Mouse (Mus musculus): ENCODE results near the gene Pom121.

Pom121 gene

DNA sequence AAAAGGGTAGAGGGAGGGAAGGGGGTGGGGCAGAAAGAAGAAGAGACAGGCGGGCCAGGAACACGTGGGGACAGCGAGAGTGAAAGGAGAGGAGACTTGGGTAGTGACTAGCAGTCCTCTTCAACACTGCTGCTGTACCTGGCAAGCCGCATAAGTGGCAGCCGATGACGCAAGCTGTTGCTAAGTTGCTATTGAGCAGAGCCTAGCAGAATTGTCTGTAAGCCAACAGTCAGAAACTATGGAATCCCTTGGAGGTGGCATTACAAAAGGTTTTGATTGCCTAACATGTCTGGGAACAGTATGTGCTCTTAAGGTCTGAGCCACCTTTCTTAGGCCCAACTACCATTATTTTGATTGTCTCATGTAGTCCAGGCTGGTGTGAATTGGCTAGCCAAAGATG is 26.0 kb downstream of the Pom121 start:
- DNase-seq: no peak

DNA sequence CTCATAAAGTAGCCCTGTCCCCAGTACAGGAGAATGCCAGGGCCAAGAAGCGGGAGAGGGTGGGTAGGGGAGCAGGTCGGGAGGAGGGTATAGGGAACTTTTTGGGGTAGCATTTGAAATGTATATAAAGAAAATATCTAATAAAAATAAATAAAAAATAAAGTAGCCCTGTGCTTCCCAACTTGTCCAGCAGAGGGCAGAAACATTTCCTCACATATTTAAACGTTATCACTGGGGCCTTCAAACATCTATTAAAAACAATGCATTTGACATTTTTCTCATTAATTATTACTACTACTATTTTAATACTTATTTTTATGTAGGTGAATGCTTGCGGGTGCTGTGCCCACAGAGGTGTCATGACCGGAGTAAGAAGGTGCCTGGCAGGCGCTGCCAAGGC is 26.5 kb downstream of the Pom121 start:
- DNase-seq: peak; percentile 28 to 40

DNA sequence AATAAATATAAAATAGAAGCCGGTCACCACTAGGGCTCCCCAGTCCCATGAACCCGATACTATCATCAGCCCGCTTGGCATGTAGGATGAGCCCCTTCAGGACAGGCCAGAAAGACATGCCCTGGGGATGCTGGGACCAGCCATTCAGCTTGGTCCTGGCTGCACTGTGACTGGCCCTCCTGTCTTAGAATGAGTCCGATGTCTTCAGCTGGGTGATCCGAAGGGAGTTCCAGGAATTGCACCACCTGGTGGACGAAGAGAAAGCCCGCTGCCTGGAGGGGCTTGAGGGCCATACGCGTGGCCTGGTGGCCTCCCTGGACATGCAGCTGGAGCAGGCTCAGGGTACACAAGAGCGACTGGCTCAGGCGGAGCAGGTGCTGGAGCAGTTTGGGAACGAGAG is 30.8 kb downstream of the Pom121 start:
- peak in 1 of 2 experiments; percentile 35 for DNase-seq

DNA sequence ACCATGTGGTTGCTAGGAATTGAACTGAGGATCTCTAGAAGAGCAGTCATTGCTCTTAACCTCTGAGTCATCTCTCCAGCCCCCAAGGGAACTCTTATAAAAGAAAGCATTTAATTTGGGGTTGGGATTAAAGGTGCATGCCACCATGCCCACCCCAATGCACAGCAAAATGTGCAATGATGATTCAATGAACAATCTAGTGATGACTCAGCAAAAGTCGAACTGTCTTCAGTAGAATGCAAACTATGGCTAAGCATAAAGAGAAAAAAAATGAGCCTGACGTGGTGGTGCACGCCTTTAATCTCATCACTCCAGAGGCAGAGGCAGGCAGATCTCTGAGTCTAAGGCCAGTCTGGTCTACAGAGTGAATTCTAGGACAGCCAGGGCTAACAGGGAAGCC is 31.8 kb downstream of the Pom121 start:
- no peak for DNase-seq

DNA sequence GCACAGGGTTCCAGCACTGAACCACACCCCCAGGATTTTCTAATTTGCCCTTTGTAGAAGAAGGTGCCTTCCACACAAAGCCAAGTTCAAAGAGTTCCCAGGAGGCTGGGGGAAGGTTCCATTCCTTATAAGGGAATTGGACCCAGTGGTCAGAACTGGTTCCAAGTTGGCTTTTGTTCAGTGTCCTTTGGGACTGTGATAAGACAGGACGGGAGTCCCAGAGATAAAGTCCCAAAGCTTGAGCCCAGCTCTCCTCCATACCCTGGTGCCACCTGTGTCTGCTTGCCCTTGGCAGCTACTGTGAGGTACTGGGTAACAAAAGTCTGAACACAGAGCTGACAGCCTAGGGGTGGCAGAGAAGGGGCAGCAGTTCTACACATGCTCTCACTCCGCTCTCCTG is 34.6 kb downstream of the Pom121 start:
- no peak for DNase-seq

DNA sequence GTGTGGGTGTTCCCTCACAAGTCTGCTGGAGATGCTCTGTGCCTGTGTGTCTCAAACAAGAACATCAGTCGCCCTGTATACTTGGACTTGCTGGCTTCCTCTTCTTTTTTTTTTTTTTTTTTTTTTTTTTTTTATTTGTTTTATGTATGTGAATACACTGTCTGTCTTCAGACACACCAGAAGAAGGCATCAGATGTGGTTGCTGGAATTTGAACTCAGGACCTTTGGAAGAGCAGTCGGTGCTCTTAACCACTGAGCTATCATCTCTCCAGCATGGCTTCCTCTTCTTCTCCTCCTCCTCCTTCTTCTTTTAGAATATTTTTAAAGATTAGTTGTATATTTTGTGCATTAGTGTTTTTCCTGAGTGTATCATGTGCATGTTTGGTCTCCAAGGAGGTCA is 36.8 kb downstream of the Pom121 start:
- DNase-seq: peak; percentile 51 to 75

DNA sequence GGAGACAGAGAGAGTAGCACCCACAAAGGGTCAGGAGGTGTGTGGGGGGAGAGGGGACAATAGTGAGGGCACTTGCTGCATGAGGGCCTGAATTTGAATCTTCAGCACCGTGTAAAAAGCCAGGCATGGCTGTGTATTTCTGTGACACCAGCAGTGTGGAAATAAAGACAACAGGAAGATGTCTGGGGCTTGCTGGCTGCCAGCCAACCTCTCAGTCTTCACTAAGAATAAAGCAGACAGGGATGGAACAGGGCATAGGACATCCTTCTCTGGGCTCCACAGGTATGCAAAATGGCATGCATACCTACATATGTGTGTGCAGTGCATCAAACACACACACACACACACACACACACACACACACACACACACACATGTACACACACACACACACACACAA is 38.3 kb downstream of the Pom121 start:
- DNase-seq: peak in 1 of 2 experiments; percentile 25

DNA sequence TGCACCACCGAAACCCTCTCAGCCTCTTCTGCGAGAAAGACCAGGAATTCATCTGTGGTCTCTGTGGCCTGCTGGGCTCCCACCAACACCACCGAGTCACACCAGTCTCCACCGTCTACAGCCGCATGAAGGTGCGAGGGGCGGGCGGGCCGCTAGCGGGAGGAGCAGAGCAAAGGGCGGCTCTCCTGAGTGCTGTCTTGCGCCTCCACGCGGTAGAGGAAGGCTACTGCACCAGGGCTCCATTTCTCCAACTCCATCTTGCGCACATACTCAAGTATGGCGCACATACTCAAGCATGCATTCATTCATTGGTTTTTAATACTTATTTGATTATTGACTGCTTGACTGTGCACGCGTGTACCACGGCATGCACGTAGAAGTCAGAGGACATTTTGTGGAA is 40.8 kb downstream of the Pom121 start:
- peak in 1 of 2 experiments; percentile 24 for DNase-seq

DNA sequence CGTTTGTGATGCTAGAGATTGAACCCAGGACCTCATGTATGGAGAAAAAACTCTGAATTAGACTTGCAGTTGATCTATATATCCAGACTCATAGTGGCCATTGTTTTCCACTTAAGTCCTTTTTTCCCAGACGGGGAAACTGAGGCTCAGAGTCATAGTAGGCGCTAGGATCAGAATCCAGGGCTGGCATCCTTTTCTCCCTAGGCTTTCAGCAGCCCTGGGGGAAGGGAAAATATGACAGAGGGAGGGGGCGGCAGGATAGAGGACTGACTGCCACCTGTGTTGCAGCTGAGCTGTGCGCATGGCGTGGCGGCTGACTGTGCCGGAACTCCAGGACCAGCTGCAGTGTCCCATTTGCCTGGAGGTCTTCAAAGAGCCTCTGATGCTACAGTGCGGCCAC is 41.4 kb downstream of the Pom121 start, which contains the start of gene Trim50:
TSS of gene Trim50 (plus strand) at position 301 of the 400 bp plus-strand sequence.
- DNase-seq: no peak

DNA sequence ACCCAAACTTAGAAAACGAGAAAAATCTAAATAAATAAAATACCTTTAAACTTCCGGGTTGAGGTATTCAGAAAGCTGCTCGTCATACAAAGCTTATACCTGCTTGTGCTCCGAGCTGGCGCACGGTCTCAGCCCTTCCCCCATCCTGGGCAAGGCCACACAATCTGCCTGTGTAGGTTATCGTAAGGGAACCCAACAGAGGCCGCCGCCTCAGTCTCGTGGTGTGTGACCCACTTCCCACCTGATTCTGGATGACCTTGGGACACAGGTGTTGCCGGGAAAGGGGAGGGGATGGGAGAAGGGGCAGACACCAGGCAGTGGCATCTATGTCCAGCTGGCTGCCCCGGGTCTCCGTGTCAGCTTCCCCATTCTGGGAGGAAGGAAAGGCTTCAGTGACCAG is 42.7 kb downstream of the Pom121 start:
- peak in 1 of 2 experiments; percentile 18 for DNase-seq

DNA sequence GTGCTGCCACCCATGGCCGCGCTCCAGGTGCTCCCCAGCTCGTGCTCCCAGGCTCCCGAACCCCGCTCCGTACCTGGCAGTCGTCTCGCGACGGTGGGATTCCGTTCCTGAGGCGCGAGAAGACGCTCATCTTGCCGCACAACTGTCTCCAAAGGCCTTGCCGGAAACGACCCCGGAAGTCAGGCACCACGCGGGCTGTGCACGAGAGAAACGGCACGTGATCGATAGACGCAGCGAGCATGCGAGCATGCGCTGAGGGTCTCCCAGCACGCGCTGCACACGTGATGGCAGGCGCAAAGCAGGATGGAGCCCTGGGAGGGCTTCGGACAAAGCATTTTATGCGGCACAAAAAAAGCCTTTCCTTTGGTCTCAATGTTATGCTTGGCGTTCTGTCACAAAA is 44.5 kb downstream of the Pom121 start, which contains the start of gene Fkbp6:
TSS of gene Fkbp6 (minus strand) at position 183 of the 400 bp plus-strand sequence.
- peak in 1 of 2 experiments; percentile 28 for DNase-seq

DNA sequence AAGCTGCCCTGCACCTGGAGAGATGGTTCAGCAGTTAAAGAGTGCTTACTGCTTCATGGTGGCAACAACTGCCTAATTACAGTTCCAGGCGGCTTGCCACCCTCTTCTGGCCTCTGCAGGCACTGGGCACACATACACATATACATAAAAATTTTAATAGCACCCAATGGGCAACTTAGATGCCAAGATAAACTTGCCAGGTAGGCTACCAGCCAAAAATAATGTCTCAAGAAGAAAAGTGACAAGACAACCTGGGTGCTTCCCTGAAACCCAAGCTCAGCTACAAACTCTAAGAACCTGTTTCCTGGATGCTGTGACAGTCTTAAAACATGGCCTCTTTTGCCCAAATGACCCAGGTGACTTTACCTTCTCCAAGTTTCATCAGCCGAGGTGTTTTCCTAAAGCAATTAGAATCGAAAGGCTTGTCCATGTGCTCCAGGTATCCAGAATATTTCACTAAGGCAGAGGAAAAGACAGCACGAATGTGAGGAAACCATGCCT is 46.8 kb downstream of the Pom121 start:
- DNase-seq: peak in 1 of 2 experiments; percentile 19

DNA sequence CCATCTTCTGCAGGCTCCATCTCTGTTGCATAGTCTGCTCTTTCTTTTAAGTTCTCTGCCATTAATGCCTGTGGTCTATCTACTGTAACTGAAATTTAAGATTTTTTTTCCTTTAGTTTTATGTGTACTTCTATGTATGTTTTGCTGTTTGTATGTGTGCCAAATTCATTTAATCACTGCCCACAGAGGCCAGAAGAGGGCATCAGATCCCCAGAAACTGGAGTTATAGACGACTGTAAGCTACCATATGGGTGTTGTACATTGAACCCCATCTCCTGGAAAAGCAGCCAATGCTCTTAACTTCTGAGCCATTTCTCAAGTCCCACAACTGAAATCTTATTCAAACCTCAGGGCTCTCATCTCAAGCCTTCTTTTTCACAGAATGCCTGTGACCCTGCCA is 47.9 kb downstream of the Pom121 start:
- DNase-seq: no peak

DNA sequence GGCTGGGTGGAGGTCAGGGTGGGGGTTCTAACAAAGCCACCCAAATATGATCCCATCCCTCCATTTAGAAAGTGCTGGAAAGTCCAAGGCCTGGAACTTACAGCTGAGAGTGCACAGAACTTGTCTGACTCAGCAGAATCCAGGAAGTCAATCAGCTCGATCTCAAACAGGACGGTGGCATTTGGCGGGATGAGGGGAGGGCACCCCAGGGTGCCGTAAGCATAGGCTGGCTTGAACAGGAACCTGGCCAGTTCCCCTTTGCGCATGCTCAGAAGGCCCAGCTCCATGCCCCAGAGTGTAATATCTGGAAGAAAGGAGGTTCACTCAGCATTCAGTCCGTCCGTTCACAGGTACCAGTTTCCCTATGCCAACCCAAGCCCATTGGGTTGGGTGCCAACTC is 48.4 kb downstream of the Pom121 start:
- peak; percentile 8 to 42 for DNase-seq

DNA sequence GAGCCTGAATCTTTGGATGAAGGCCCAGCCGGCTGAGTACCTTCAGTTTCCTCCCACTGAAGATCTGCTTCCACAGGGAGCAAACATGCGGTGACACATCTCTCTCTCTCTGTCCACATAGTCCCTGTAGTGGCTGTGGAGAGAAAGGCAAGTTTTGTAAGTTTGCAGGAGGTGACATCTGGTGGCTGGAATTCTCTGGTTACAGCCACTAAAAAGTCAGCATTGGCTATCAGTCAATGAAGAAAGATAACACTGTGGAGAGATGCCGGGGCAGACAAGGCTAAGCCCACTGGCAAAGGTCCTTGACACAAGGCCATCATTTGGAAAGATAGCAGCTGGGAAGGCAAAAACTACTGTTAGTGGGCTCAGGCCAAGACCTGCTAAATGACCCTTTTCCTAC is 56.8 kb downstream of the Pom121 start:
- DNase-seq: peak; percentile 17 to 35

DNA sequence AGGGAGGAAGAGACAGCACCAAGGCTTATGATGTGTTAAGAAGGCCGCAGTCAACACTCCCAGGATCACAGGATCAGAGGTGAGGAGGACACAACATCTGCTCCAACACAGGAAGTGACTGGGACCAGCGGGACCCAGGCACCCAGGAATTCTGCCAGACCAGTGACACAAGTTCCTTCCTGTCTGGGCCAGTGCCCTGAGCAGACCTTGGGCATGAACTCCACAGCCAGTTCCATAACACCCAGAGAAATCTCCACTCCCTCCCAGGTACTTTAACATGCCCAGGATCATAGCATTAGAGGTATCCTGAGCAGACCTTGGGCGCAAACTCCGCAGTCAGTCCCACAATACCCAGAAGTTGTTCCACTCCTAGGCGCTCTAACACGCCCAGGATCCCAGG is 63.2 kb downstream of the Pom121 start:
- no peak for DNase-seq

DNA sequence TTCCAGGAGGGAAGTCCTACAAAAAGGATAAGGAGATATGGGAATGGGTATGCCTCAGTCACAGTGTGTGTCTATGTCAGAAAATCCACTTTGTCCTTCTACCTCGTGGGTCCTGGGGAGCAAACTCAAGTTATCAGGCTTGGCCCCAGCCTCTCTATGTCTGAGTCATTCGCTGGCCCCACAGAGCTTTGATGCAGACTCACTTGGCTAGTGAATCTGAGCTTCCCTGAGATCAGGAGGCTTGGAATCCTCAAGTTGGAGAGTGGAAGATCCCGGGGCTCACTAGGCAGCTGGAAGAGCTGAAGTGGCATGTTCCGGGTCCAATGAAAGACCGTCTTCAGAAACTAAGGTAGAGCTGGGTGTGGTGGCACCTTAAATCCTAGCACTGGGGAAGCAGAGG is 64.1 kb downstream of the Pom121 start:
- DNase-seq: no peak

DNA sequence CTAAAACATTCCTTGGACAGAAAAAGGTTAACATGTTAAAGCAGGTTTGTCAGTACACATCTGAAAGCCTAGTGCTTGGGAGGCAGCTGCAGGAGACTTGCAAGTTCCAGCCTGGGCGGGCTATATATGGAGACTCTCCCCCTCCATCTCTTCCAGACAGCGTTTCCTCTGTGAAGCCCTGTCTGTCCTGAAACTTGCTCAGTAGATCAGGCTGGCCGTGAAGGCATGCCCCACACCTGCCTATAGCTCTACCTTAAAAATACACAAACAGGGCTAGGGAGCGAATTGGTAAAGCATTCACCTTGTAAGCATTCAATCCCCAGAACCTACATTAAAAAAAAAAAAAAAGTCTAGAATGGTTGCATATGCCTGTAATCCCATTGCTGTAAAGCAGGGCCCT is 64.9 kb downstream of the Pom121 start:
- DNase-seq: no peak
